Mouse (Mus musculus): Measurements from ENCODE around the gene Rexo1. TPM values are rescaled to one million over a fixed set of nuclear protein-coding genes. Genes with fewer than 3 reads are reported as not detected.

Rexo1 gene
- polyA plus RNA-seq, 2 experiments: 27.9 to 56.4 TPM

DNA sequence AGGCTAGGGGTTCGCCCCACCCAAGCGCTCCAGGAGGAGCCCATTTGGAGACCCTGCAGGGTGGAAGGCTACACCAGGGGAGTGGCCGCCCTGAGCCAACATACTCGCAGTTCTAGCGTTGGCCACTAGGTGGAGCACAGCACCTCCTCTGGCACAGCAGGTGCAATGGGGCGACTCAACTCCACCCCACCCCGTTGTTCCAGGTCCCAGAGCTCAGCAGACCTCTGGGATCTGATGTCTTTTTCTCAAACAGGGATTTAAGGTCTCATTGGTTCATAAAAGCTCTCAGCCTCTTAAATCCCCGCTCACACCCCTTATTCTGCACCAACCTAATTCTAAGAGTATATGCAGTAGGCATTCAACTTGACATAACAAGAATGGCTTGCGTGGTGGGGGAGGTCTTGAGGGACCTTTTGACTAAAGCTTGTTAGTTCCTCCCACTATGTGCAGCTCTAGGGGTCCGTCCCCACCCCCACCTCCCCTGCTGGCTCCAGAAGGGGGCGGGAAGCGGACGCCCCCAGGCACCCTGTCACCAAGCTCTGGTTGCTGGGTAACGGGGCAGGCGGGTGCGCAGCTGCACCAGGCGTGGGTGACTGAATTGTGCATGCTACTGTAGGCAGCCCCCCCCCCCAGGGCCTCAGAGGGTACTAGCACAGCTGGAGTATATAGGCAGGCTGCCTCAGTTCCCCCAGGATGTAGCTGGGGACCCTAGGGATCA, 5.2 kb upstream of the Rexo1 start:
- DNase-seq (ENCODE audit: low spot score) (peak; percentile 76), ATAC-seq (ENCODE audit: low FRiP score, low read depth) (peak; percentile 40; the same call in 1 of the 2 replicates)
- Histone ChIP-seq H3K9ac (ENCODE audit: low read depth, low read length, severe bottlenecking) (no peak overlapping the region), H3K36me3 (ENCODE audit: control insufficient read depth, insufficient read depth, low read length) (peaks cover 22% of the 10 kb centered on the region), H3K27ac (replicated peaks; ENCODE audit: low read depth, low read length) (no peak overlapping the region), H3K4me3 (replicated peaks; ENCODE audit: low read length) (no peak overlapping the region), H3K9me3 (ENCODE audit: control insufficient read depth, low read length) (no peaks in the 10 kb centered on the region), H3K4me2 (replicated peaks; ENCODE audit: low read depth, low read length, severe bottlenecking) (no peak overlapping the region), H3K27me3 (ENCODE audit: control insufficient read depth, insufficient read depth, low read length) (no peaks in the 10 kb centered on the region), H3K4me1 (ENCODE audit: control insufficient read depth, insufficient read depth, low read length) (peaks cover 21% of the 10 kb centered on the region)
- 28% methylated on average over 17 of the region's 17 CpGs for WGBS
- TF ChIP-seq POLR2A (IDR thresholded peaks at IDR 0.05; ENCODE audit: borderline replicate concordance, extremely low read depth, insufficient read depth, insufficient read length): no peak

DNA sequence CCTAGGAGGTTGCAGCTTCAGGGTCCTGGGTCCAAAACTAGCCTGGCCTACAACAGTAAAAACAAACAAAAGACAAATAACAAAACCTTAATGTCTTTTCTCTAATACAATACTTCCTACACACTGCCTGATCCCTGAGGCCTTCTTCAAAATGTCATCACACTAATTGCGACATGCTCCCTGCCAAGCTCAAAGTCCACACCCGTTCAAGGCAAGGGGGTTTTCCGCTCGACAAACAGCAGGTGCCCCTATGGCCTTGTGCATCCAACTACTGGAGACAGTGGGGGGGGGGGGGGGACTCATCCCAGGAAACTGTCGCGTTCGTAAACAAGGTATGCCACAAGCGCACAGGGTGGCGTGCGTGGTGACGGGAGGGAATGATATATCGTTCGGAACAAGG, 739 bp downstream of the Rexo1 start:
- TF ChIP-seq POLR2A (IDR thresholded peaks at IDR 0.05; ENCODE audit: borderline replicate concordance, extremely low read depth, insufficient read depth, insufficient read length): no peak
- Histone ChIP-seq H3K4me3 (replicated peaks; ENCODE audit: low read length) (peak overlapping the region; percentile 99), H3K36me3 (ENCODE audit: control insufficient read depth, insufficient read depth, low read length) (0 out of 2 replicates have a peak, but pooled peaks cover 5% of the 10 kb centered on the region), H3K27me3 (ENCODE audit: control insufficient read depth, insufficient read depth, low read length) (no peaks in the 10 kb centered on the region), H3K27ac (replicated peaks; ENCODE audit: low read depth, low read length) (no peak overlapping the region), H3K4me2 (replicated peaks; ENCODE audit: low read depth, low read length, severe bottlenecking) (peak overlapping the region; percentile 76), H3K4me1 (ENCODE audit: control insufficient read depth, insufficient read depth, low read length) (peaks cover 17% of the 10 kb centered on the region), H3K9me3 (ENCODE audit: control insufficient read depth, low read length) (no peaks in the 10 kb centered on the region), H3K9ac (ENCODE audit: low read depth, low read length, severe bottlenecking) (peak overlapping the region; percentile 95)
- 1% methylated on average over 13 of the region's 13 CpGs for WGBS
- DNase-seq (ENCODE audit: low spot score) (no peak), ATAC-seq (ENCODE audit: low FRiP score, low read depth) (no peak)

GRCm38 (mm10) chr10:80559431-80559830, 1.9 kb downstream of the Rexo1 start:
- no peak for DNase-seq (ENCODE audit: low spot score)
- no peaks in the 10 kb centered on the region for H3K27me3 ChIP-seq (ENCODE audit: control insufficient read depth, insufficient read depth, low read length)
- no peaks in the 10 kb centered on the region for H3K9me3 ChIP-seq (ENCODE audit: control insufficient read depth, low read length)
- no peak for ATAC-seq (ENCODE audit: low FRiP score, low read depth)
- 90% methylated on average over 7 of the region's 7 CpGs for WGBS
- no peaks in the 10 kb centered on the region for H3K36me3 ChIP-seq (ENCODE audit: control insufficient read depth, insufficient read depth, low read length)
- no peak overlapping the region for H3K4me3 ChIP-seq (replicated peaks; ENCODE audit: low read length)
- peaks cover 17% of the 10 kb centered on the region for H3K4me1 ChIP-seq (ENCODE audit: control insufficient read depth, insufficient read depth, low read length)
- no peak for TF ChIP-seq POLR2A (IDR thresholded peaks at IDR 0.05; ENCODE audit: borderline replicate concordance, extremely low read depth, insufficient read depth, insufficient read length)
- no peak overlapping the region for H3K9ac ChIP-seq (ENCODE audit: low read depth, low read length, severe bottlenecking)
- no peak overlapping the region for H3K4me2 ChIP-seq (replicated peaks; ENCODE audit: low read depth, low read length, severe bottlenecking)
- no peak overlapping the region for H3K27ac ChIP-seq (replicated peaks; ENCODE audit: low read depth, low read length)

DNA sequence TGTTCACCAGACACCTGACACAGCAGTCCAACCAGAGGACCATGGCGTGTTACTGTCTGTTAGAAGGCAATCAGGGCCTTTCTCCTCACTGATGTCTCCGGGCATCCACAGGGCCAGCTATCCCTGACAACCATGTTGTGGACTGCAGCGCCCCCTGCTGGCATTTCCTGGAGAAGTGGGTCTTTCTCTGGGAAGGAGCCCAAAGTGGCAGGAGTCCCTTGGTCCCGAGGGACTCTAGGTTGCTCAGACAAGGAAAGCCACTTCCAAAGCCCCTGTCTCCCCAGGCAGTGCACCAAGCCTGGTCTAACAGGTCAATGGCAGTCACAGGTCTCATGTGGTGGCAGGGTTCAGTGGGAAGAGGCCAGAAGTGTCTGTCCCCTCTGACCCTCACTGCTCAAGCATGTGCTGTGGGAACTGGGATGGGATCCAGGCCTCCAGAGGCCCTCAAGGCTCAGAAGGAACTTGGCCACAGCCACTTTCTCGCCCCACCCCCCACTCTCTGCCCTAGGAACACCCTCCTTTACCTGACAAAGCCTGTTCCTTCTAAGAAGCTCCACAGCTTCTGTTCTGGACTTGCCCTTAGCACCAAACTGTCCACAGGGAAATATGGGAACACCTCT, 3.9 kb downstream of the Rexo1 start:
- peak overlapping the region; percentile 22; the same call in 1 of the 2 replicates for H3K9ac ChIP-seq (ENCODE audit: low read depth, low read length, severe bottlenecking)
- ATAC-seq (ENCODE audit: low FRiP score, low read depth) (no peak), DNase-seq (ENCODE audit: low spot score) (peak; percentile 51)
- peaks cover 15% of the 10 kb centered on the region for H3K4me1 ChIP-seq (ENCODE audit: control insufficient read depth, insufficient read depth, low read length)
- no peak for TF ChIP-seq POLR2A (IDR thresholded peaks at IDR 0.05; ENCODE audit: borderline replicate concordance, extremely low read depth, insufficient read depth, insufficient read length)
- no peak overlapping the region for H3K27ac ChIP-seq (replicated peaks; ENCODE audit: low read depth, low read length)
- H3K27me3 ChIP-seq (ENCODE audit: control insufficient read depth, insufficient read depth, low read length): no peaks in the 10 kb centered on the region
- 32% methylated on average over 5 of the region's 5 CpGs for WGBS
- no peaks in the 10 kb centered on the region for H3K9me3 ChIP-seq (ENCODE audit: control insufficient read depth, low read length)
- no peak overlapping the region for H3K4me2 ChIP-seq (replicated peaks; ENCODE audit: low read depth, low read length, severe bottlenecking)
- H3K36me3 ChIP-seq (ENCODE audit: control insufficient read depth, insufficient read depth, low read length): no peaks in the 10 kb centered on the region
- no peak overlapping the region for H3K4me3 ChIP-seq (replicated peaks; ENCODE audit: low read length)

DNA sequence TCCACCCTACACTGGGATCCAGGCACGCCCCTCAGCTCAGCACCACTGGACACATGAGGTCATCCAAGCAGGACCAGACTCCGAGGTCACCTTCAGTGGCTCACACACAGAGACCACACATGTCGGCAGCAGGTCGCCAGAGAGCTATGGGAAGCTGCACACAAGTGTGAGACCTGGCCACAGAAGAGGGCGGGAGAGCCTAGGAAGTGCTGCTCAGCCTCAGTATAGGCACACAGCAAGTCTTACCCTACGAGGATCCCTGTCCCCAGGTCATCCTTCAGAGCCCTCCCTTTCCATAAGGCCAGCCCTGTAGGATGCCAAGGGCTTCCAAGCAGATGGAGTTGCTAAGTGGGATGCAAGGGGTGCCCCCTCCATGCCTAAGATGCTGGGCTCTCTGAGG, 7.4 kb downstream of the Rexo1 start:
- TF ChIP-seq POLR2A (IDR thresholded peaks at IDR 0.05; ENCODE audit: borderline replicate concordance, extremely low read depth, insufficient read depth, insufficient read length): no peak
- H3K4me3 ChIP-seq (replicated peaks; ENCODE audit: low read length): no peak overlapping the region
- no peaks in the 10 kb centered on the region for H3K4me1 ChIP-seq (ENCODE audit: control insufficient read depth, insufficient read depth, low read length)
- H3K27ac ChIP-seq (replicated peaks; ENCODE audit: low read depth, low read length): no peak overlapping the region
- no peaks in the 10 kb centered on the region for H3K27me3 ChIP-seq (ENCODE audit: control insufficient read depth, insufficient read depth, low read length)
- H3K36me3 ChIP-seq (ENCODE audit: control insufficient read depth, insufficient read depth, low read length): peaks cover 19% of the 10 kb centered on the region
- H3K9me3 ChIP-seq (ENCODE audit: control insufficient read depth, low read length): no peaks in the 10 kb centered on the region
- ATAC-seq (ENCODE audit: low FRiP score, low read depth) (no peak), DNase-seq (ENCODE audit: low spot score) (no peak)
- WGBS: 85% methylated on average over 6 of the region's 6 CpGs
- H3K9ac ChIP-seq (ENCODE audit: low read depth, low read length, severe bottlenecking): no peak overlapping the region
- no peak overlapping the region for H3K4me2 ChIP-seq (replicated peaks; ENCODE audit: low read depth, low read length, severe bottlenecking)
